Mouse (Mus musculus): ENCODE results near the gene Olfr1502. TPM values are rescaled to one million over a fixed set of nuclear protein-coding genes. Genes with fewer than 3 reads are reported as not detected.
"Not testable (repeated sequence)": the region's sequence is repeated elsewhere in the genome, so short reads cannot be mapped to it uniquely, and the experiment has no call there.

The Olfr1502 gene
- total and polyA plus RNA-seq, 2 experiments: not detected

GRCm38 (mm10) chr19:13830388-13830787 is 31.2 kb upstream of the Olfr1502 start, which contains the start of gene Olfr1500:
Gene Olfr1500, minus strand, starts transcription at chr19:13830488.
- H3K4me3 ChIP-seq (ENCODE audit: insufficient read depth, low read depth, low read length): no peak within 1 kb of the TSS
- no peaks in the 10 kb centered on the region for H3K79me2 ChIP-seq (ENCODE audit: control insufficient read depth, insufficient read depth, low read length)
- no peak for TF ChIP-seq POLR2A (IDR thresholded peaks at IDR 0.05; ENCODE audit: extremely low read depth, insufficient read depth, low read length)
- TF ChIP-seq CTCF (IDR thresholded peaks at IDR 0.05; ENCODE audit: low read depth, low read length): no peak
- no peaks in the 10 kb centered on the region for H3K36me3 ChIP-seq (ENCODE audit: control insufficient read depth, insufficient read depth, low read length)
- H3K27me3 ChIP-seq (ENCODE audit: control insufficient read depth, insufficient read depth, low read length): no peaks in the 10 kb centered on the region
- no peaks in the 10 kb centered on the region for H3K4me1 ChIP-seq (ENCODE audit: control insufficient read depth, insufficient read depth, low read length)
- H3K9ac ChIP-seq (ENCODE audit: low read depth, low read length): no peak within 1 kb of the TSS
- no peak within 1 kb of the TSS for H3K27ac ChIP-seq (replicated peaks; ENCODE audit: insufficient read depth, low read depth, low read length)
- DNase-seq (ENCODE audit: extremely low read depth, low read depth, low spot score): no peak

GRCm38 (mm10) chr19:13850592-13850991 is 11.0 kb upstream of the Olfr1502 start, which contains the start of gene Olfr1501:
Gene Olfr1501, minus strand, starts transcription at chr19:13850692.
- not testable (repeated sequence) for H3K36me3 ChIP-seq (ENCODE audit: control insufficient read depth, insufficient read depth, low read length); H3K27ac ChIP-seq (replicated peaks; ENCODE audit: insufficient read depth, low read depth, low read length); H3K4me3 ChIP-seq (ENCODE audit: insufficient read depth, low read depth, low read length); H3K9ac ChIP-seq (ENCODE audit: low read depth, low read length); H3K27me3 ChIP-seq (ENCODE audit: control insufficient read depth, insufficient read depth, low read length); H3K4me1 ChIP-seq (ENCODE audit: control insufficient read depth, insufficient read depth, low read length); H3K79me2 ChIP-seq (ENCODE audit: control insufficient read depth, insufficient read depth, low read length); DNase-seq (ENCODE audit: extremely low read depth, low read depth, low spot score)

- H3K27me3 ChIP-seq (ENCODE audit: control insufficient read depth, insufficient read depth, low read length): no peaks in the 10 kb centered on the region
- no peaks in the 10 kb centered on the region for H3K79me2 ChIP-seq (ENCODE audit: control insufficient read depth, insufficient read depth, low read length)
- no peaks in the 10 kb centered on the region for H3K4me1 ChIP-seq (ENCODE audit: control insufficient read depth, insufficient read depth, low read length)
Measured at GRCm38 (mm10) chr19:13897828-13898227, 36.2 kb downstream of the Olfr1502 start, which contains the start of gene Olfr1504. Gene Olfr1504, minus strand, starts transcription at chr19:13897928.

More at GRCm38 (mm10) chr19:13897828-13898227, 36.2 kb downstream of the Olfr1502 start, which contains the start of gene Olfr1504:
- H3K27ac ChIP-seq (replicated peaks; ENCODE audit: insufficient read depth, low read depth, low read length): no peak within 1 kb of the TSS
- DNase-seq (ENCODE audit: extremely low read depth, low read depth, low spot score): no peak
- no peaks in the 10 kb centered on the region for H3K36me3 ChIP-seq (ENCODE audit: control insufficient read depth, insufficient read depth, low read length)
- WGBS: 37% methylated on average over 1 of the region's 1 CpGs
- TF ChIP-seq POLR2A (IDR thresholded peaks at IDR 0.05; ENCODE audit: extremely low read depth, insufficient read depth, low read length) (no peak), CTCF (IDR thresholded peaks at IDR 0.05; ENCODE audit: low read depth, low read length) (no peak)
- no peak within 1 kb of the TSS for H3K9ac ChIP-seq (ENCODE audit: low read depth, low read length)
- no peak within 1 kb of the TSS for H3K4me3 ChIP-seq (ENCODE audit: insufficient read depth, low read depth, low read length)

Other genes starting within 250 kb of the Olfr1502 start
- not detected in 2 replicates for gene Olfr1487, start 244.4 kb upstream of the Olfr1502 start, total RNA-seq (2014; rRNA removed)
- gene Olfr1487, start 244.4 kb upstream of the Olfr1502 start, polyA plus RNA-seq (2012; rRNA removed): not detected in 2 replicates
- not detected in 2 replicates for gene Olfr1489, start 230.2 kb upstream of the Olfr1502 start, total RNA-seq (2014; rRNA removed)
- gene Olfr1489, start 230.2 kb upstream of the Olfr1502 start, polyA plus RNA-seq (2012; rRNA removed): not detected in 2 replicates
- not detected in 2 replicates for gene Olfr1490, start 210.7 kb upstream of the Olfr1502 start, total RNA-seq (2014; rRNA removed)
- gene Olfr1490, start 210.7 kb upstream of the Olfr1502 start, polyA plus RNA-seq (2012; rRNA removed): not detected in 2 replicates
- gene Olfr1491, start 164.5 kb upstream of the Olfr1502 start, total RNA-seq (2014; rRNA removed): not detected in 2 replicates
- gene Olfr1491, start 164.5 kb upstream of the Olfr1502 start, polyA plus RNA-seq (2012; rRNA removed): not detected in 2 replicates
- gene Olfr1493-ps1, start 138.5 kb upstream of the Olfr1502 start, total RNA-seq (2014; rRNA removed): not detected in 2 replicates
- gene Olfr1493-ps1, start 138.5 kb upstream of the Olfr1502 start, polyA plus RNA-seq (2012; rRNA removed): not detected in 2 replicates
- not detected in 2 replicates for gene Olfr1494, start 122.1 kb upstream of the Olfr1502 start, total RNA-seq (2014; rRNA removed)
- not detected in 2 replicates for gene Olfr1494, start 122.1 kb upstream of the Olfr1502 start, polyA plus RNA-seq (2012; rRNA removed)
- gene Olfr1495, start 97.2 kb upstream of the Olfr1502 start, total RNA-seq (2014; rRNA removed): not detected in 2 replicates
- gene Olfr1495, start 97.2 kb upstream of the Olfr1502 start, polyA plus RNA-seq (2012; rRNA removed): not detected in 2 replicates
- not detected in 2 replicates for gene Olfr1496, start 83.9 kb upstream of the Olfr1502 start, total RNA-seq (2014; rRNA removed)
- gene Olfr1496, start 83.9 kb upstream of the Olfr1502 start, polyA plus RNA-seq (2012; rRNA removed): not detected in 2 replicates
- not detected in 2 replicates for gene Olfr1497, start 63.6 kb upstream of the Olfr1502 start, total RNA-seq (2014; rRNA removed)
- not detected in 2 replicates for gene Olfr1497, start 63.6 kb upstream of the Olfr1502 start, polyA plus RNA-seq (2012; rRNA removed)
- not detected in 2 replicates for gene Olfr1499, start 42.3 kb upstream of the Olfr1502 start, total RNA-seq (2014; rRNA removed)
- gene Olfr1499, start 42.3 kb upstream of the Olfr1502 start, polyA plus RNA-seq (2012; rRNA removed): not detected in 2 replicates
- gene Olfr1500, start 31.3 kb upstream of the Olfr1502 start, total RNA-seq (2014; rRNA removed): not detected in 2 replicates
- not detected in 2 replicates for gene Olfr1500, start 31.3 kb upstream of the Olfr1502 start, polyA plus RNA-seq (2012; rRNA removed)
- gene Olfr1501, start 11.1 kb upstream of the Olfr1502 start, total RNA-seq (2014; rRNA removed): not detected in 2 replicates
- gene Olfr1501, start 11.1 kb upstream of the Olfr1502 start, polyA plus RNA-seq (2012; rRNA removed): not detected in 2 replicates
- gene Olfr1504, start 36.1 kb downstream of the Olfr1502 start, total RNA-seq (2014; rRNA removed): not detected in 2 replicates
- gene Olfr1504, start 36.1 kb downstream of the Olfr1502 start, polyA plus RNA-seq (2012; rRNA removed): not detected in 2 replicates
- not detected in 2 replicates for gene Olfr1505, start 51.7 kb downstream of the Olfr1502 start, total RNA-seq (2014; rRNA removed)
- gene Olfr1505, start 51.7 kb downstream of the Olfr1502 start, polyA plus RNA-seq (2012; rRNA removed): not detected in 2 replicates